Mouse (Mus musculus): Measurements from ENCODE around the gene Lrrc8b. TPM values are rescaled to one million over a fixed set of nuclear protein-coding genes. Genes with fewer than 3 reads are reported as not detected.

Lrrc8b gene
- polyA plus RNA-seq, 1 experiment from 2014 or later = 11.8 TPM

DNA sequence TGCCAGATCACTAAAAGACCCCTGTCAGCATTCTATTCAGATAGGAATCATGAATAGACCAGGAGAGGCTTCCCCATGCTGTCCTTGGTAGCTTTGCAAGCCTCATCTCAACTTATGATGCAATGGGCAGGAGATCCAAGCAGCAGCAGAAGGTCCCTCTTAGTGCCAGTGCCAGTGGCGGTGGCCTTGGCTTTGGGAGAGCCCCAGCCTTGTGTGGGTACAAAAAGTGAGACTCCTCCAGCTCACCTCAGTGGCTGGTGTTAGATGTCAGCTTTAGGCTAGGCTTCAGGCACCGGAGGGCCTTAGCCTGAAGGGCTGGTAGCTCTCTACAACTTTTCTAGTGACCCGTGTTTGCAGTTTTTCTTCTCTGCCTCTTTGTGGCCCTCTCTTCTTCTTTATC is 85.6 kb downstream of the Lrrc8b start:
- Histone ChIP-seq H3K9ac (ENCODE audit: low read length) (no peak overlapping the region), H3K4me3 (ENCODE audit: low read depth, low read length) (no peak overlapping the region), H3K27ac (ENCODE audit: low read depth, low read length) (no peak overlapping the region), H3K9me3 (ENCODE audit: control insufficient read depth, low read length) (no peaks in the 10 kb centered on the region; the same call in 1 of the 2 replicates), H3K4me2 (ENCODE audit: low read depth, low read length, severe bottlenecking) (no peak overlapping the region), H3K36me3 (ENCODE audit: control insufficient read depth, insufficient read depth, low read length) (no peaks in the 10 kb centered on the region), H3K27me3 (ENCODE audit: control insufficient read depth, insufficient read depth, low read length) (no peaks in the 10 kb centered on the region), H3K4me1 (replicated peaks; ENCODE audit: control insufficient read depth, insufficient read depth, low read length) (peaks cover 10% of the 10 kb centered on the region; the same call in 1 of the 2 replicates)
- no peak for DNase-seq (ENCODE audit: low spot score)
- no peak for ATAC-seq (replicated peaks; ENCODE audit: low FRiP score)
- 84% methylated on average over 3 of the region's 3 CpGs for WGBS

DNA sequence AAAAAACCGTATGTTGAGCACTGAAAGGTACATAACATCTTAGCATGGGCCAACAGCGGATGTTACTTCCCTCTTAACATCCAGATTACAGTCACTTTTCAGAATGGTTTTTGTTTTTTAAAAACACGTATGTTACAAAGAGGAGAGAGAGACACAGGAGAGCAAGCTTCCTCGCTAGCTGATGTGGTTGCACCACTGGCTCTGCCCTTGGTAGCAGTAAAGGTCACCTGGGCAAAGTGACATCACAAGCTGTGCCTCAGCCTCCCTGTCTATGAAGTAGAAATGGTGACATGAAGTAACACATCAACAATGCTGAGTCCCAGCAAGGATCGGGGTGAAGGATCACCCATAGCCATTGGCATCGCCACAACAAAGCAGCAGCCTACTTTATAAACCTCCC is 93.2 kb downstream of the Lrrc8b start:
- DNase-seq (ENCODE audit: low spot score) (peak; percentile 20), ATAC-seq (replicated peaks; ENCODE audit: low FRiP score) (no peak)
- Histone ChIP-seq H3K4me3 (ENCODE audit: low read depth, low read length) (no peak overlapping the region), H3K4me1 (replicated peaks; ENCODE audit: control insufficient read depth, insufficient read depth, low read length) (no peaks in the 10 kb centered on the region), H3K9ac (ENCODE audit: low read length) (no peak overlapping the region), H3K9me3 (ENCODE audit: control insufficient read depth, low read length) (no peaks in the 10 kb centered on the region), H3K36me3 (ENCODE audit: control insufficient read depth, insufficient read depth, low read length) (no peaks in the 10 kb centered on the region), H3K27me3 (ENCODE audit: control insufficient read depth, insufficient read depth, low read length) (no peaks in the 10 kb centered on the region), H3K4me2 (ENCODE audit: low read depth, low read length, severe bottlenecking) (no peak overlapping the region), H3K27ac (ENCODE audit: low read depth, low read length) (no peak overlapping the region)
- WGBS = 89% methylated on average over 6 of the region's 6 CpGs

DNA sequence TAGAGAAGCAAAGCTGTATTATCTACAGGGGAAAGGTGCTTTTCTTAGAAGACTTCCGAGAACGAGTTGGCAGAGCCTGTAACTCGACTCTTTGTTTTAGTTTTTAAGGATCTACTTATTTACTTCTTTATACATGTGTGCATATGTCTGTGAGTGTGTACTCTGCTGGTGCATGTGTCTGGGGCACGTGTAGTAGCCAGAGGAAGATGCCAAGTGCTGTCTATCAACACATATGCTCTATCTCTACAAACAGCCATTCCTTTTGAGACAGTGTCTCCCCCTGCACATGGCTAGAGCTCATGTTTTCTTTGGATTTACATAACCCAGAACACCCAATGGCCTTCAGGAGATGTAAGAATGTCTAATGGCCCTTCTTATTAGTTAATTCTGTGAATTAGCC is 96.7 kb downstream of the Lrrc8b start:
- H3K36me3 ChIP-seq (ENCODE audit: control insufficient read depth, insufficient read depth, low read length) = no peaks in the 10 kb centered on the region
- H3K4me1 ChIP-seq (replicated peaks; ENCODE audit: control insufficient read depth, insufficient read depth, low read length) = no peaks in the 10 kb centered on the region
- no peak overlapping the region for H3K27ac ChIP-seq (ENCODE audit: low read depth, low read length)
- H3K9me3 ChIP-seq (ENCODE audit: control insufficient read depth, low read length) = no peaks in the 10 kb centered on the region
- H3K9ac ChIP-seq (ENCODE audit: low read length) = no peak overlapping the region
- DNase-seq (ENCODE audit: low spot score) (no peak), ATAC-seq (replicated peaks; ENCODE audit: low FRiP score) (no peak)
- no peak overlapping the region for H3K4me2 ChIP-seq (ENCODE audit: low read depth, low read length, severe bottlenecking)
- 0 out of 2 replicates have a peak, but pooled peaks cover under 1% of the 10 kb centered on the region for H3K27me3 ChIP-seq (ENCODE audit: control insufficient read depth, insufficient read depth, low read length)
- H3K4me3 ChIP-seq (ENCODE audit: low read depth, low read length) = no peak overlapping the region
- 70% methylated on average over 4 of the region's 4 CpGs for WGBS

DNA sequence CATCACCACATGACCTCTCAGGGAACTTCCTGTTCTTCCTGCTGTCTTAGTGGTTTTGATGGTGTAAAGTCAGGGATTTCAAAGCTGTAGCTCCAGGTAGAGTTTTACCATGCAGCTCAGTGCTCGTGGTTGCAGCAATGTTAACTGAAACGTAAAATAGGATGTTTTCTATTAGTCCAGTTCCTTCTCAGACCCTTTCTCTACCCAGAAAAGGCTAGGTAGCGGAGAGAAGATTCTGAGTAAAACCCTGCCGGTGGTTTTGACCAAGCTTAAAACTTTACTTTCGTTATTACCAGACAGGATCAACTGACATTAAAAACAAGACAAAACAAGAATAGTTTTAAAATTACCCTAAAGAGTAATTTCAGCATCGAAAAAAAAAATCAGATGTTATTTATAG is 100.0 kb downstream of the Lrrc8b start:
- Histone ChIP-seq H3K4me1 (replicated peaks; ENCODE audit: control insufficient read depth, insufficient read depth, low read length) (peaks cover 2% of the 10 kb centered on the region; the same call in 1 of the 2 replicates), H3K27me3 (ENCODE audit: control insufficient read depth, insufficient read depth, low read length) (0 out of 2 replicates have a peak, but pooled peaks cover 2% of the 10 kb centered on the region), H3K9ac (ENCODE audit: low read length) (no peak overlapping the region), H3K9me3 (ENCODE audit: control insufficient read depth, low read length) (no peaks in the 10 kb centered on the region), H3K27ac (ENCODE audit: low read depth, low read length) (no peak overlapping the region), H3K36me3 (ENCODE audit: control insufficient read depth, insufficient read depth, low read length) (no peaks in the 10 kb centered on the region), H3K4me3 (ENCODE audit: low read depth, low read length) (no peak overlapping the region), H3K4me2 (ENCODE audit: low read depth, low read length, severe bottlenecking) (no peak overlapping the region)
- ATAC-seq (replicated peaks; ENCODE audit: low FRiP score) = no peak
- WGBS = 64% methylated on average over 6 of the region's 6 CpGs
- DNase-seq (ENCODE audit: low spot score) = no peak

DNA sequence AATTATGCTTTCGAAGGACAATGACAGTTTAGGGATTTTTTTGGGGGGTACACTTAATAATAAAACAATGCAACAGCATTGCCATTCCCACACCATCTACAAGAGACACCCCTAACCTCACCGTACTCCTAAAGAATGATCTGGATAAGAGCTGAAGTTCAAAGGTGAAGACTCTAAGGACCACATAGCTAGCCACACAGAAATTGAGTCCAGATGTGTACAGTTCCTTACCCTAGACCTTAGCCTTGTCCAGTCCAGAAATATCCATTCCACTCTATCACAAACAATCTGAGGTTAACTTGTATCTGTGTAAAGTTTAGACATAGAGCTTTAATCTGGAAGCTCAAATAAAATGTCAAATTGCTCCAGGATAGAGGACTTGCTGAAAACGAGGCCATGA is 100.7 kb downstream of the Lrrc8b start:
- no peak overlapping the region for H3K9ac ChIP-seq (ENCODE audit: low read length)
- H3K4me2 ChIP-seq (ENCODE audit: low read depth, low read length, severe bottlenecking) = no peak overlapping the region
- no peak for ATAC-seq (replicated peaks; ENCODE audit: low FRiP score)
- peaks cover 2% of the 10 kb centered on the region; the same call in 1 of the 2 replicates for H3K4me1 ChIP-seq (replicated peaks; ENCODE audit: control insufficient read depth, insufficient read depth, low read length)
- H3K9me3 ChIP-seq (ENCODE audit: control insufficient read depth, low read length) = no peaks in the 10 kb centered on the region
- no peak overlapping the region for H3K4me3 ChIP-seq (ENCODE audit: low read depth, low read length)
- no peak for DNase-seq (ENCODE audit: low spot score)
- no peaks in the 10 kb centered on the region for H3K36me3 ChIP-seq (ENCODE audit: control insufficient read depth, insufficient read depth, low read length)
- 0 out of 2 replicates have a peak, but pooled peaks cover 2% of the 10 kb centered on the region for H3K27me3 ChIP-seq (ENCODE audit: control insufficient read depth, insufficient read depth, low read length)
- 83% methylated on average over 3 of the region's 3 CpGs for WGBS
- H3K27ac ChIP-seq (ENCODE audit: low read depth, low read length) = no peak overlapping the region

DNA sequence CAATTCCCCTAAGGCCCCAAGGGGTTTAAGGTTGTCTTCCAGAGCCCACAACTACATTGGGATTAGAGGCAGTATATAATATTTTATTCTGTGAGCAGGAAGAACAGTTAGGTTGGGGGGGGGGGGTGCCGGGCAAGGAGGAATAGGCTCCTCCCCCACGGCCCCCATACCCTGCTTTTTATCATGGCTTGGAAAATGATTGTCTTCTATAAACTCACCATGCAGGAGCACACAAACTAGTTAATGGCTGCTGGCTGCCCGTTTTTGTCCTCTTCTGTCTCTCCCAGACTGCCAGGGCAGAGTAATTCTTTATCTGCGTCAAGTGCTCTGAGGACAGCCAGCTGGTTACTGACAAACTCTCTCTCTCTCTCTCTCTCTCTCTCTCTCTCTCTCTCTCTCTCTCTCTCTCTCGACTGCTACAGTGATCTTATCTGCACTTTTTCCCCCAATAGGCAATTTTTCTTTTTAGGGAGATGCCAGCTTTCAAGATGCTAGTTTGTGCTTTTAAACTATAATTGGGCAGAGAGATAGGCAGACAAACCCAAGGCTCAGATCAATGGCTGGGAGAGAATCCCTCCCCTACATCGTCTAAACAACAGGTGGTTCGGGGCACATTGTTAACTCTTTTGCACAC is 102.5 kb downstream of the Lrrc8b start:
- H3K27ac ChIP-seq (ENCODE audit: low read depth, low read length) = no peak overlapping the region
- ATAC-seq (replicated peaks; ENCODE audit: low FRiP score) (no peak), DNase-seq (ENCODE audit: low spot score) (no peak)
- 15% methylated on average over 7 of the region's 7 CpGs for whole genome bisulfite sequencing
- H3K4me3 ChIP-seq (ENCODE audit: low read depth, low read length) = peak overlapping the region; percentile 69
- H3K27me3 ChIP-seq (ENCODE audit: control insufficient read depth, insufficient read depth, low read length) = 0 out of 2 replicates have a peak, but pooled peaks cover 2% of the 10 kb centered on the region
- no peaks in the 10 kb centered on the region for H3K9me3 ChIP-seq (ENCODE audit: control insufficient read depth, low read length)
- no peaks in the 10 kb centered on the region; the same call in 1 of the 2 replicates for H3K36me3 ChIP-seq (ENCODE audit: control insufficient read depth, insufficient read depth, low read length)
- H3K9ac ChIP-seq (ENCODE audit: low read length) = peak overlapping the region; percentile 85; the same call in 1 of the 2 replicates
- H3K4me1 ChIP-seq (replicated peaks; ENCODE audit: control insufficient read depth, insufficient read depth, low read length) = peaks cover 2% of the 10 kb centered on the region; the same call in 1 of the 2 replicates
- peak overlapping the region; percentile 94 for H3K4me2 ChIP-seq (ENCODE audit: low read depth, low read length, severe bottlenecking)

DNA sequence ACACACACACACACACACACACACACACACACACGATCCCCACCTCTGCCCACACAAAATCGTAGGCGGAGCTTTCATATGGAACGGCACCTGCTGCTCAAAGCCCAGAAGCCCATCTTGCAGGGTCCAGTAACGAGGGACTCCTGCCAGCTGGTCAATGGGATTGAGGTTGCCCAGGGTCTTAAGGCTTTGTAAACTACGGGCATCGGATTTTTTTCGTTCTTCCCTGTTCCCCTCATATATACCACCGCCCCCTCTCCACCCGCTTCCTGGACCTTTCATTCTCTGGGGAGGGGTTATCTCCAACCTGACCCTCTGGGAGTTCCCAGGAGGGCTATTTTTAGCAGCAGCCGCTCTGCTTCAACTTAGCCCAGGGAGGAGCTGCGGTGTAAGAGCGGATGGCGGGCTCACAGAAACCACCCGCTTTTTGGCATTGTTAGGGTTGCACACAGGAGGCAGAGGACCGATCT is 103.1 kb downstream of the Lrrc8b start:
- Histone ChIP-seq H3K9ac (ENCODE audit: low read length) (peak overlapping the region; percentile 85), H3K4me1 (replicated peaks; ENCODE audit: control insufficient read depth, insufficient read depth, low read length) (peaks cover 2% of the 10 kb centered on the region; the same call in 1 of the 2 replicates), H3K4me3 (ENCODE audit: low read depth, low read length) (peak overlapping the region; percentile 69), H3K4me2 (ENCODE audit: low read depth, low read length, severe bottlenecking) (peak overlapping the region; percentile 94), H3K9me3 (ENCODE audit: control insufficient read depth, low read length) (no peaks in the 10 kb centered on the region), H3K27me3 (ENCODE audit: control insufficient read depth, insufficient read depth, low read length) (0 out of 2 replicates have a peak, but pooled peaks cover 2% of the 10 kb centered on the region), H3K36me3 (ENCODE audit: control insufficient read depth, insufficient read depth, low read length) (no peaks in the 10 kb centered on the region; the same call in 1 of the 2 replicates), H3K27ac (ENCODE audit: low read depth, low read length) (peak overlapping the region; percentile 53; the same call in 1 of the 2 replicates)
- WGBS = under 1% methylated on average over 16 of the region's 16 CpGs
- no peak for DNase-seq (ENCODE audit: low spot score)
- ATAC-seq (replicated peaks; ENCODE audit: low FRiP score) = peak; percentile 54

DNA sequence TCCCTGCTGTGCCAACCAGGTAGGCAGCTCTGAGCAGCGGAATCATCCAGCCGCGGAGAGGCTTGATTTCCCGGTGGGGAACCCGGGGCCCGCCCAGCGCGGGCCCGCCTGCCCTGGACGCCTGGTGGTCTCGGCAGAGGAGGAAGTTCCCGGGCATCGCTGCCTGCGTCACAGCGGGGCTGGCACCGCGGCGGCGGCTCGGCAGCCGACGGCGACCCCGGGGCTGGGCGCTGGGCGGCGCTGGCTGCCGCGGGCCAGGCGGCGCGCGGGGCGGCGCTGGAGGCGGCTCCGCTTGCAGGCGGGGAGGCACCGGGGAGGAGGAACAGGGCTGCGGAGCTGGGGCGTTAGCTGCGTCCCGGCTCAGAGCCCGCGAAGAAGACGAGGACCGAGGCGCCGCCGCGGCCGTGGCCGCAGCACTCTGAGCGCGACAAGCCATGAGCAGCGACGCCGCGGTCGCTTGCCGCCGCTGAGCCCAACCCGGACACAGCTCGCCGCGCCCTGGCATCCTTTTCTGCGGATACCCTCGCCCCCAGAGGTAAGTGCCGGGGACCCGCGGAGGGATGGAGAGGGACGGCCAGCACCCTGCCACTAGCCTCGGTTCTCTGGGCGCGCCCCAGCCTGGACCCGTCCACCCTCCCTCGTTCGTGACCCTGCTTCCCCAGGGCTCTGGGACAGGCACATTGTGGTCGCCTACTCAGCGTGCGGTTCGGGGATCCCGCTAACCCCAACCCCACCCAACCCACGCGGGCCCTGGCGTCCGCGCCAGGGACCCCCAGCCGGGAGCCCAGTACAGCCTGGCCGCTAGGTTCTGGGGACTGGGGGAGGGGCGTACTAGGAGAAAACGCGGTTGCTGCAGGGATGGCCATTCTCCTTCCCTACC is 103.8 kb downstream of the Lrrc8b start, which contains the start of gene Lrrc8c:
Lrrc8c (plus strand) TSS at position 293 of the 880 bp plus-strand sequence.
- ATAC-seq (replicated peaks; ENCODE audit: low FRiP score) = peak; percentile 92
- H3K4me3 ChIP-seq (ENCODE audit: low read depth, low read length) = peak within 1 kb of the TSS; percentile 69
- under 1% methylated on average over 79 of the region's 93 CpGs for WGBS
- H3K27me3 ChIP-seq (ENCODE audit: control insufficient read depth, insufficient read depth, low read length) = 0 out of 2 replicates have a peak, but pooled peaks cover 2% of the 10 kb centered on the region
- no peaks in the 10 kb centered on the region; the same call in 1 of the 2 replicates for H3K36me3 ChIP-seq (ENCODE audit: control insufficient read depth, insufficient read depth, low read length)
- peak; percentile 90 for DNase-seq (ENCODE audit: low spot score)
- no peaks in the 10 kb centered on the region for H3K9me3 ChIP-seq (ENCODE audit: control insufficient read depth, low read length)
- H3K4me1 ChIP-seq (replicated peaks; ENCODE audit: control insufficient read depth, insufficient read depth, low read length) = peaks cover 2% of the 10 kb centered on the region; the same call in 1 of the 2 replicates
- H3K27ac ChIP-seq (ENCODE audit: low read depth, low read length) = peak within 1 kb of the TSS; percentile 68
- peak within 1 kb of the TSS; percentile 94 for H3K4me2 ChIP-seq (ENCODE audit: low read depth, low read length, severe bottlenecking)
- H3K9ac ChIP-seq (ENCODE audit: low read length) = peak within 1 kb of the TSS; percentile 85
